Mouse (Mus musculus): ENCODE measurements around the gene Cfap97d1.

DNA sequence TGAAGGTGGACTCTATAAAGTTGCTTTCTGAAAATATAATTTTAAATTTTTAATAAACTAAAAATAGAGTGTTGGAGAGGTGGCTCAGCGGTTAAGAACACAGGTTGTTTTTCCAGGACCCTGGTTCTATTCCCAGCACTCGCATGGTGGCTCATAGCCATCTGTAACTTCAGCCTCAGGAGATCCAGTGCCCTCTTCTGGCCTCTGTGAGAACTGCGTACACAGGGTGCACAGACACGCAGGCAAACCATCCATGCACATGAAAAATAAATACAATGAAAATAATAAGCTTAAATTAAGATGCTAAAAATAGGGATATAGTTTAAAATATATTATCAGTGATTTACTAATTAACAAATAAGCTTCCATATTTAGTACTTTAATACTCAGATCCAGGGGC is 56.6 kb downstream of the Cfap97d1 start:
- TF ChIP-seq CTCF (IDR thresholded peaks at IDR 0.05; ENCODE audit: low read depth) (no peak), EP300 (IDR thresholded peaks at IDR 0.05; ENCODE audit: low read depth) (no peak)

Data from liver, postnatal 0 days (tissue).